12 mouse cellular contexts compared by ENCODE assay signal in genomic region chr6:115013574-115013973, GRCm38 (mm10).
"Had no signal": no experiment of that assay in that cellular context is flagged by ENCODE, and none has a peak within 500 bp of the region (broad histone marks: within the 10 kb centered on the region; RNA-seq: fewer than 3 reads in every experiment).

No protein-coding gene starts in this region.

- H3K4me3 ChIP-seq: limb, embryonic 15.5 days; liver, embryonic 13.5 days; midbrain, embryonic 12.5 days; neural tube, embryonic 13.5 days had no signal

- H3K9ac ChIP-seq: limb, embryonic 15.5 days; liver, embryonic 13.5 days; midbrain, embryonic 12.5 days; neural tube, embryonic 13.5 days had no signal

- H3K4me2 ChIP-seq: limb, embryonic 15.5 days; liver, embryonic 13.5 days; midbrain, embryonic 12.5 days; neural tube, embryonic 13.5 days had no signal

- H3K4me1 ChIP-seq: limb, embryonic 15.5 days; liver, embryonic 13.5 days; midbrain, embryonic 12.5 days; neural tube, embryonic 13.5 days had no signal

- ATAC-seq: intestine, embryonic 16.5 days; midbrain, embryonic 16.5 days had no signal

- H3K27me3 ChIP-seq: limb, embryonic 15.5 days; liver, embryonic 13.5 days; midbrain, embryonic 12.5 days; neural tube, embryonic 13.5 days had no signal

- DNase-seq: layer of hippocampus, adult 9-11 months; layer of hippocampus, postnatal 36 days; liver, embryonic 13.5 days; lung, adult 18-20 months; retina, postnatal 1 day; right cerebral cortex, postnatal 4 days; thymus, postnatal 14 days had no signal

- H3K27ac ChIP-seq: limb, embryonic 15.5 days; liver, embryonic 13.5 days; midbrain, embryonic 12.5 days; neural tube, embryonic 13.5 days had no signal

- H3K9me3 ChIP-seq: limb, embryonic 15.5 days; liver, embryonic 13.5 days; midbrain, embryonic 12.5 days; neural tube, embryonic 13.5 days had no signal
